Mouse (Mus musculus) adrenal gland, postnatal 10 days (tissue): ENCODE results near the gene Jak2. TPM values are rescaled to one million over a fixed set of nuclear protein-coding genes. Genes with fewer than 3 reads are reported as not detected.

Experiments
- DNase-seq: peaks from one replicate; pipeline ENCODE4 v3.0.0; 2021; ENCODE audit warnings: mixed read lengths
- total RNA-seq, 2 experiments: library from RNA; stranded (reverse); gene quantifications; 2 replicates each; pipeline ENCODE4 v1.2.3; 2021

The Jak2 gene
- total RNA-seq, 2 experiments from 2014 or later = 17.7 to 20.5 TPM

- no peak for DNase-seq
These were observed 50.5 kb downstream of the Jak2 start for GRCm38 (mm10) chr19:29302119-29302518.

GRCm38 (mm10) chr19:29308832-29309231, 57.2 kb downstream of the Jak2 start:
- DNase-seq = no peak

- DNase-seq = no peak
These were observed 60.2 kb downstream of the Jak2 start for GRCm38 (mm10) chr19:29311791-29312190.

- DNase-seq = no peak
These were observed 61.0 kb downstream of the Jak2 start for GRCm38 (mm10) chr19:29312661-29313060.

GRCm38 (mm10) chr19:29323416-29324049, 71.9 kb downstream of the Jak2 start:
- DNase-seq = no peak

- peak; percentile 86 for DNase-seq
These were observed 73.6 kb downstream of the Jak2 start, which contains the start of gene Insl6 for GRCm38 (mm10) chr19:29325053-29325851. TSS of gene Insl6 (minus strand) at chr19:29325356.

GRCm38 (mm10) chr19:29325852-29326180, 74.2 kb downstream of the Jak2 start:
- no peak for DNase-seq

- no peak for DNase-seq
These were observed 74.8 kb downstream of the Jak2 start for GRCm38 (mm10) chr19:29326396-29326795.

- DNase-seq = no peak
These were observed 75.4 kb downstream of the Jak2 start for GRCm38 (mm10) chr19:29326822-29327552.

GRCm38 (mm10) chr19:29334068-29334745, 82.6 kb downstream of the Jak2 start, which contains the start of gene Rln1:
TSS of gene Rln1 (minus strand) at chr19:29334670.
- peak; percentile 33 for DNase-seq

GRCm38 (mm10) chr19:29336624-29337023, 85.0 kb downstream of the Jak2 start:
- DNase-seq = no peak

- DNase-seq = no peak
These were observed 89.4 kb downstream of the Jak2 start for GRCm38 (mm10) chr19:29341029-29341428.

GRCm38 (mm10) chr19:29342281-29342680, 90.7 kb downstream of the Jak2 start:
- no peak for DNase-seq

GRCm38 (mm10) chr19:29344868-29345267, 93.2 kb downstream of the Jak2 start:
- DNase-seq = no peak

- no peak for DNase-seq
These were observed 94.0 kb downstream of the Jak2 start for GRCm38 (mm10) chr19:29345636-29346035.

GRCm38 (mm10) chr19:29350991-29351390, 99.4 kb downstream of the Jak2 start:
- DNase-seq = no peak

GRCm38 (mm10) chr19:29354895-29355877, 103.6 kb downstream of the Jak2 start:
- peak; percentile 95 for DNase-seq

GRCm38 (mm10) chr19:29356281-29356680, 104.7 kb downstream of the Jak2 start:
- no peak for DNase-seq

GRCm38 (mm10) chr19:29360251-29360650, 108.6 kb downstream of the Jak2 start:
- no peak for DNase-seq

GRCm38 (mm10) chr19:29361468-29362130, 110.0 kb downstream of the Jak2 start:
- peak; percentile 93 for DNase-seq
